Mouse (Mus musculus) right cerebral cortex, postnatal 25 days (tissue): ENCODE results near the gene Cemip.
"Not testable (repeated sequence)": the region's sequence is repeated elsewhere in the genome, so short reads cannot be mapped to it uniquely, and the experiment has no call there.

Source experiments
- DNase-seq: peaks from one replicate; pipeline ENCODE4 v3.0.0; 2022

Gene Cemip

DNA sequence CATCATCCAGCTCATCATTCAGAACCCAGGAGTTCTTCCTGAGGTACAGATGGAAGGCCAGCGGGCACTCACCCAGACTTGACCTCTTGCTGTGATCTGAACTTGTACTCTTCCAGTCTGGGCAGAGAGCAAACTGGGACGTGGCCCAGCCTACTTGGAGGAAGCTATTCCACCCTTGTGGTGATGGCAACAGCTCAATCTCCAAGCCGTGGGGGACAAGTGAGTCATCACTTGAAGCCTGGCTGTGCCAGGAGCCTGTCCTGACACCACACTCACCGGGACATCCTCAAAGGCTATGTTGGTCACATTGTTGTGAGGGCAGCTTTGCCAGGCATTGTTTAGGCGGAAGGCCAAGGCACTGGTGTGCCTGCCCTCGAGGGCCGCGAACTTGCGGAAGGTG is 133.8 kb downstream of the Cemip start:
- DNase-seq, result no peak

DNA sequence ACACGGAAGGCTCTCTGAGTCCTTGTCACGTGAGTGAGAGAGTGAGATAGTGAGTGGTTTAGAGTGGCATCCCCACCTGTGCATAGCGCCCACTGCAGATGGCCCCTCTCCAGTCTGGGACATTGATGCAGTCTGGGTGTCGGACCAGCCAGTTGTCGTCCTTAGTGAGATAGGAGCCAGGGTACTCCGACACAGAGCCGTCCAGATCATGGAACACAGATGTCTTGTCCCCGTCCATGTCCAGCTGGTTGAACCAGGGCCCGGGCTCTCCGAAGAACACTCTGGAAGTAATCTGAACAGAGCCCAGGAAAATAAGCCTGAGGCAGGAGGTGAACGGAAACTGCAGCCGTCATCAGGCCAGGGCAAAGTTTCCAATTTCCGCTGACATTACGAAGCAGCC is 135.0 kb downstream of the Cemip start:
- no peak for DNase-seq

DNA sequence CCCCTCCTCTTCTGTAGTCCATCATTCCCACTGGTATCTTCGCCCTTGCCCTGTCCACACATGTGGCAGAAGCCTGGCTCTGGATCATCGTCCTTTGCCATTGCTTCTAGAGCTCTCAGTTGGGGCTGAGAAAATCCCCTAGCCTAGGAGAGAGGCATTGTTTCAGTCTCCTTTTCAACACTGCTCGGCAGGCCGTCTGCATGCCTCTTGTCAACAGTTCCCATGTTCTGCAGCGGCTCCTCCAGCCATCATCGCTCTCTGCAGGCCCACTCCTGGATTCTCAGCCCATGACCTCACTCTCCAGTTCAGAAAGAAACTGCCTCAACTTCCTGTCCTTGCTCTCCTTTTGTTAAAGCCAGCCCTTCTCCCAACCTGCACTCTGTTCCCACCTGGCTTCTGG is 136.6 kb downstream of the Cemip start:
- DNase-seq, result no peak

DNA sequence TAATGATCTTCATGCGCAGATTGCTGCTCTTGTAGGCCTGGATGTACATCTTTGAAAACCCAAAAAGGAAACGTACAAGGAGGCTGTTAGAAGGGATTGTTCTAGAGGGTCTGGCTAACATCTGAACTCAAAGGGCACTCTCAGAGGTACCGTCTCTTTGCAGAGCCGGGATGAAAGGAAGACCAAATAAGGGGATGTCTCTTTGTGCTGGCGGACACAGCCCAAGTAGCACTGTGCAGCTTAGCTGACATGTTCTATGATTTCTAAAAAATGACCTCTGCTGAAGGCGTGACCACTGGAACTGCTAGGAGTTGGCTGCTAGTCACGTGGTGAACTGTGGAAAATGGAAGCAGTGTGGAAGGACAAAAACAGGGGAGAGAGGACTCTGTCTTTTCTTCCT is 137.6 kb downstream of the Cemip start:
- no peak for DNase-seq

DNA sequence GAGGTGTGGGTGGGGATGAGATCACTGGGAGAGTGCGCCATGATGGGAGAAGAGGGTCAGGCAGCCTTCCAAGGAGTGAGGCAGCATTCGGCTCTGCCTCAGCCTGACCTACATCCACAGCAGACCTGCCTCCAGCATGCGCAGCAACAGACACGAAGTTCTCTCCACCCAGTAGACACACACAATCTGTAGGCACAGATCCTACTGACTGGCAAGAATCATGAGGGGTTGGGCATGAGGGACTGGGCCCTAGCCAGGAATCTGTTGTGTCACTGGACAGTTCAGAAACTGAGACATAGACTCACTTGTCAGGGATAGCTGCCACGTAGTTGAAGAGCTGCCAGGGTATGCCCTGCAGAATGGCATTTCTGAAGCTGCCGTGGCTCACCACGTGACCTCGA is 144.6 kb downstream of the Cemip start:
- DNase-seq, result peak; percentile 45

DNA sequence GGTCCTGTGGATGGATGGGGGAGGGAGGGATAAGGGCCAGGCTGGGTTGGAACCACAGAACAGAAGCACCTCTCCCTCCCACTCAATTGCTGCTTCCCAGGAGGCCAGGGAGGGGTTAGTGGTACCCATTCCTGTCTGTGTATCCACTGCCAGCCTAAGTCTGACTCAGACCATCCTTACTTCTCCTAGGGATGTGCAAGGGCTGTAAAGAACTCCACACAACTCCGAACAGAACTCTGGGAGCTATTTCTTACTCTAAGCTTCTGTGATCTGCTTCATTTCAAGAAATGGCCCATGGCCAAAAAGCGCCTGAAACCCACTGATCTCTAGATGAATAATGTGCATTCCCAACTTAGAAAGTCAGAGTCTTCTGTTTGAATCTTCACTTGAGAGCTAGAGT is 146.2 kb downstream of the Cemip start:
- DNase-seq, result no peak

DNA sequence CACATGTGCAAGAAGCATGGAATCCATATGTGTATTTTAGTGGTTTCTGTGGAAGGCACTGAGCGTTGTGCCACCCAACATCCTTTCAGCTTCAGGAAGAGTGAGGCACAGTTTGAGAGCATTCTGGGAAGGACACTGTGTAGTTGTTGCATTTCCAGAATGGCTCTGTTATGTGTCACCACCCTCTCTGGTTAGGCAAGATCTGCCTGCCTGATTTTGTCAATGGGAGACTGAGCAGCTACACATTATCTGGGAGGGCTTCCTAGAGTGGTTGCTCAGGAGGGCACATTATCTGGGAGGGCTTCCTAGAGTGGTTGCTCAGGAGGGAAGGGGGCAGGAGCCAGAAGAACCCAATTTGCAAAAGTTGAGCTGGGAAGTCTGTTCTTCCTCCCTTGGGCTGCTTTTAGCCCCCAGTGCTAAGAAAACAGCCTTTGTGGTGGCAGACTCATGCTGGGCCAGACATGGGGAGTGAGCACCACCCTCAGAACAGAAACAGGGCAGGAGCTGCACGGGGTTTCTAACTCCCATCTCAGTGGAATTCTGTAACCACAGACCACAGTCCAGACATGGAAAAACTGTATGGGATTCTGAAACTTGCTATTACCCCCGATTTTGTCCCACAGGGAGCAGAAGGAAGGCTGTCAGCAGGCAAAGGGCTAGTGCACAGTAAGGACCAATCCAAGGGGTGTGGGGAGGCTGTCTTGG is 147.1 kb downstream of the Cemip start:
- DNase-seq, result no peak

DNA sequence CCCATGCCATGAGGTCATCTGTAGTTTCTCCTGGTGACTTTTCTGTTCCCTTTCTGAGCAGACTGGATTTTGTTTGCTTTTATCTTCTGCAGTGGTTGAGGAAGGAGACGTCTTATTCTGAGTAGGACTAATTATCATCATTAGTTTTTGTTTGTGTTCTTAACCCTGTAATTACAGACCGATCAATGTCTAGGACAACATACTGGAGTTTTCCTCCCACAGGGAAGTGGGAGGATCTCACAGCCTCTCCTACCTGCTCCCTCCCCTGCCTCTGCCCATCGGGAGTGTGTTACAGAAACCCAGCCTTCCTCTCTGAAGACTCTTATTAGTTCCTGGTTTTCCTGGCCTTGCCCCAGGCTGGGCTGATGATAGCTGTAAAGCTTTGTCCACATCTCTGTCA is 164.7 kb downstream of the Cemip start:
- no peak for DNase-seq

DNA sequence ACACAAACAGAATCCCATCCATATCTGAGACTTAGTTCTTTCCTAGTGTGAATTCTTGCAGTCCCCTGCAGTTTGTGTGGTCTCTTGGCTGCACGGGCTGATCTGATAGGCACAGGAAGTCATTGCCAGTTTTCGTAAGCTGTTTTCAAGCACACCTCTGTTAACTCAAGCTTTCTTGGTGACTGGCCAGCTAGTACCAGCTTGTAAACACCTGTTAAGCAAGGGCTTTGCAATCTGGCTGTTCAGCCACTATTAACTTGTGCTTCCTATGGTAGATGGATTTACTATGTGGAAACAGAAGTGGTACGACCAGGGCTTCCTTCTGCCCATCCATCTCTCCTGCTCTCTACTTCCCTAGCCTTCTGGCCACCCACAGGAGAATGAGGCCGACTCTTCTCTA is 166.1 kb downstream of the Cemip start:
- no peak for DNase-seq

DNA sequence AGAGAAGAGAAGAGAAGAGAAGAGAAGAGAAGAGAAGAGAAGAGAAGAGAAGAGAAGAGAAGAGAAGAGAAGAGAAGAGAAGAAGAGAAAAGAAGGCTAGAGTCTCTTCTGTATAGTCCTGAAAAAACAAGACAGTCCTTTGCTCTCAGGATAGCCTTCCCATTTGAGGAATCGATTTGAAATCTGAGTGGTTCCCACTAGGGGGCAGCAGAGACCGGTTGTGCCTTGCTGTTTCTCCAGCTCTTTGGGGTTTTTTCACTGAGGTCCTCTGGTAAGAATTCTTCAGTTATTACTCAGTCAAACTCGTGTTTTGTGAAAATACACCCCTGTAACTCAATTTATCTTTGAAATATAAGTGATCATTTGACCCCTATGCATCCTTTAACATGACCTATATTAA is 171.7 kb downstream of the Cemip start:
- peak; percentile 80 for DNase-seq

DNA sequence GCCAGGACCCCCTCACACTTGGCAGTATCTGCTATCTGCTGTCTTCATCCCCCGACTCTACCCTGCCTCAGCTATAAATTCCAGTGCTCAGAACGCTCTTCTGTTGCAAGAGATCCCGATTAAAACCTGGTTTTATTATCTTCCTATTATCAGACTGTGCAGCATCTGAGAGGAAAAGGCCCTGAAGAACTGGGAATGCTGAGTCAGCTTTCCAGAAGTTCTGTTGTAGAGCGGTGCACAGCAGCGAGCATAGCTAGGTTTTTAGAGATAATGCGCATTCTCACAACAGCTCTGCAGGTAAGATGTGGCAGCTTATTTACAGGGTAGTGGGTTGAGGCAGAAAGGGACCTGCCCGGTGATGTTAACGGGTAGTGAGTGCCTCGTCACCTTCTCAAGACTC is 172.3 kb downstream of the Cemip start:
- no peak for DNase-seq

DNA sequence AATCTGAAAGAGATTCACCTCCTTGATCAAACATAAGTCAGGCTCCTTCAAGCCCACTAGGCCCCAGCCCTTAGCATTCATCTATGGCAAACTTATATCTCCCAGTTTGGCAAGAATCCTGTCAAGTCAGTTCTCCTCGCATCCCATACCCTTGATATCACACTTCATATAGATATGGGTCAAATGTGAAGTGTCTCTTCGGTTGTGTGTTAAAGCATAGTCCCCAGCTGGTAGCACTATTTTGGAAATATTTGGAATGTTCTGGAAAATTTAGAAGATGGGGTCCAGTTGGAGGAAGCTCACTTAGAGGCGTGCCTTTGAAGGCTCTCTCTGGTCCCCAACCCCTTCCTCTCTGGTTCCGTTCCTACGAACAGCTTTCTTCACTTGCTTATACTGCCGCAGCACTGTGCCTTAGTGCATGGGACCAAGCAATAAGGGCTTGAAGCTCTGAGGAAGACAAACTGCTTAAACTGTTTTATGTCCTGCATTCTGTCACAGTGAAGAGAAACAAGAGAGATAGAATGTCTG is 172.8 kb downstream of the Cemip start:
- no peak for DNase-seq

DNA sequence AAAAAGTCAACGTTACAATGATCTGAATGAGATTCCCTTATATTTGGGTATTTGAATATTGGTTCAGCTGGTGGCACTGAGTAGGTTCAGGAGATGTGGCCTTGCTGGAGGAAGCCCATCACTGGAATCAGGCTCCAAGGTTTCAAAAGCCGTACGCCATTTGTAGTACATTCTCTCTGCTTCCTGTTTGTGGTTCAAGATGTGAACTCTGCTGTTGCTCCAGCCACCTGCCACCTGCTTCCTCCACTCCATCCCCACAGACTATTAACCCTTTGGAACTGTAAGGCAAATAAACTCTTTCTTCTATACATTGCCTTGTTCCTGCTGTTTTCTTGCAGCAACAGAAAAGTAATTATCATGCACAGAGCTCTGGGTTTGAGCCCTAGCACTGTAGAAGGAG is 174.4 kb downstream of the Cemip start:
- no peak for DNase-seq

DNA sequence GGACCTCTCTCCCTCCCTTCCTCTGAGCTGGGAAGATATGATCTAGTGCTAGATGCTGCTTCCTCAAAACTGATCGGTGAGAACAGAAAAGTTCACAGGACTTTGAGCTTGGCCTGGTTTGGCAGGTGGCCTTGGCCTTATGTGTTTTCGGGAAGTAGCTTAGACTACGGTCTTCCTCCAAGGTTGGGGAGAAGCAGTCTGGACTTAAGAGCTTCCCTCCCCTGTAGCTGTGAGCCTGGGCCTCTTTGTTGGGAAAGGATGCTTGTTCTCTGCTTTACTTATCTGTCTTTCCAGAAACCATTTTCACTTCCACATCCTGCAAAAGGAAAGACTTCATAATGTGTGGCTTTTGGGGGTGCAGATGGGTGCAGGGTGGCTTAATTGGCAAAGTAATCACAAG is 181.5 kb downstream of the Cemip start:
- DNase-seq, result no peak

DNA sequence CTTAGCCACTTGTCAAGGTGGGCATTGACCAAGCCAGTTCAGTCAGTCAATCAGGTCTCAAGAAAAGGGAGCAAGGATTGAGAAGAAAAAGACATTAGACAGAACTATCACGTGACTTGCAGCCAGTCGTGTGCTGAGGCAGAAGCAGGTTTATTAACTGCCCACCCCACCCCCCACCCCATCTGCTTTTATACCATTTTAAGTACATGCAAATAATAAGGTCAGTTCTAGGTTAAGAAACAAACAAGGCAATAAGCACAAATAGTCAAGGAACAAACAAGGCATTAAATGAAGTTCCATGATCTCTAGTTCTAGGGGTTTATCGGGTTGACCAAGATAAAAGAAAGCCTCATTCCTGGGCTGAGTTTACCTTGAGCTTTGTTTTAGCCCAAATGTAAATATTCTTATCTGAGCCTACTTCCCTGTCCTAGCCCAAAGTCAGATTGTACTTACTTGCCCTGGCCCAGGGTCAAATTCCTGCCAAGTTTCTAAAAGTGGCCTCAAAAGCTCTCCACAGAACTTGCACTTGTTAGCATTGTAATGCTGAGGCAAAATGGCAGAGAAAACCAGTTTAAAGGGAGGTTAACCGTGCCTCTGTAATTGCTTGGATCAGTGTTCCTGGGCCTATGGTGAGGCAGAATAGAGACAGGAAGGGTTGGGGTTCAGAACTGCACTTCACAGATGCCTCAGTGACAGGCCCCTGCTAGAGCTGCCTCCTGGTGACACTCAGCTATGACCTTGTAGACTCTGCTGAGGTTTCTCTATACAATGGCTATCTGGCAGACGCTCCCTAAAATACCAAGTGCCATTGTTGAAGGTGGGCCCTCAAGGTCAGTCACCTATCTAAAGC is 183.8 kb downstream of the Cemip start:
- no peak for DNase-seq

DNA sequence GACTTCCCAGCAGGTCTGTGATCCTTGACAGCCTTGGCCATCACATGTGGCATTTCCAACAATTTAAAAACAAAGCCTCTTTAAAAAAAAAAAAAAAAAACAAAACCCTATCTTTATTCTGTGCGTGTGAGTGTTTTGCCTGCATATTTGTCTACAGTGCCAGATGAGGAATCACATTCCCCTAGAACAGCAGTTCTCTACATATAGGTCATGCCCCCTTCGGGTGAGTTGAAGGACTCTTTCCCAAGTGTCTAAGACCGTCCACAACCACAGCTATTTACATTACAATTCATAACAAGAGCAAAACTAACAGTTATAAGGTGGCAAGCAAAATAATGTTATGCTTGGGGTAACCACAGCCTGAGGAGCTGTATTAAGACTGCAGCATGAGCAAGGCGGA is 184.9 kb downstream of the Cemip start:
- no peak for DNase-seq

DNA sequence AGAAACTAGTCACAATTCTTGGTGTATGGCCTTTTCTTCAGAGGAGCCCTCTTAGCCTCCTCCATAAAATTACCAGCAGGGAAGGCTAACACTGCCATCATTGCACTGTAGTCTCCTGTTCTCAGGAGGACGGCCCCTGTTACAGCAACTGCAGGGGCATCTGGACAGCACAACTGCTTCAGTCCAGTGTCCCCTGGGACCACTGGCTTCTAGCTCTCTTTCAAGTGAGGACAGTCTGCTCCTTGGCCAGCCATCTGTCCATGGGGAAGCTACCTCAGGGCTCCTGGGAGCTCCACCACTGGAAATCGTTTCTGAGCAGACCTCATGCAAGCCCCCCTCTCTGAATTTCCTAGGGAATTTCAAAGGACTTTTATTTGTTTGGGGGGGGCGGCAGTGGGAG is 185.8 kb downstream of the Cemip start:
- no peak for DNase-seq

DNA sequence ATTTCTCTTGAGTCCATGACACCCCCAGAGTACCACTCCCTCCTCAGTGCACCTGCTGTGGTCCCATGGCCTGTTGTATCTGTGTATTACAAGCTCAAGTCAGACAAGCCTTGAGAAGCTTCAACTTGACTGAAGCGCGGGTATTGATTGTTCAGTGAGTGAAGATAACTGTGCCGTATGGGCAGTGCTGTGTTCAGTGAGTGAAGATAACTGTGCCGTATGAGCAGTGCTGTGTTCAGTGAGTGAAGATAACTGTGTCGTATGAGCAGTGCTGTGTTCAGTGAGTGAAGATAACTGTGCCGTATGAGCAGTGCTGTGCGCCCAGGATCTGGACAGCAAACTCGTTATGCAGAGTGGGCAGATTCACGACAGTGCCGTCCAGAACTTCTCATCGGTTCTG is 188.0 kb downstream of the Cemip start:
- DNase-seq, result no peak

DNA sequence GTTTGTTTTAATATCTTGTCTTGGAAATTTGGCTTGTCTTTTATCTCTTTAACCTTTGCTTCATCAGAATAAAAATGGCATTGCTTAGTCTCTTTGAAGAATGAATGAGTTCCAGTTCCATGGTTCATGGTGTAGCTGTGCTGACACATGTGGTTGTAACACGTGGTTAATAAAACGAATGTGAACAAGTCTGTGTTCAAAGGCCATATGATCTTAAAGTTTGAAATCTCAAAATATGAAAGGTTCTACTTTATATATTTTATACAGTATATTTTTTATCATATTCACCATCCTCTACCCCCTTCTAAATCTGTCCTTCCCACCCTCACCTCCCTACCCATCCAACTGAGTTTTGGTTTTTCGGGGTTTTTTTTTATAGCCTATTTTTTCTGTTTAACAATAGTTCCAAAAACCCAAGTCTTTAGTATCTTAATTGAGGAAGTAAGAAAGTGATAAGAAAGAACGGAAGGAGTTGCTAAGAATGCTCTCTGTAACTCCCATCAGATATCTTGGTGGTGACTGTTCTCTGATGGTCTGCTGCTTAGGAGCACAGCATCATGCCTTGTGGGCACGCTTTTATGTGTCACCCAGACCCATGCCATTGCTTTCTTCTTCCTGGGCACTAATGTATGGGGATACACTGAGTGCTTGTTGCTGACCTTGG is 190.1 kb downstream of the Cemip start:
- no peak for DNase-seq

DNA sequence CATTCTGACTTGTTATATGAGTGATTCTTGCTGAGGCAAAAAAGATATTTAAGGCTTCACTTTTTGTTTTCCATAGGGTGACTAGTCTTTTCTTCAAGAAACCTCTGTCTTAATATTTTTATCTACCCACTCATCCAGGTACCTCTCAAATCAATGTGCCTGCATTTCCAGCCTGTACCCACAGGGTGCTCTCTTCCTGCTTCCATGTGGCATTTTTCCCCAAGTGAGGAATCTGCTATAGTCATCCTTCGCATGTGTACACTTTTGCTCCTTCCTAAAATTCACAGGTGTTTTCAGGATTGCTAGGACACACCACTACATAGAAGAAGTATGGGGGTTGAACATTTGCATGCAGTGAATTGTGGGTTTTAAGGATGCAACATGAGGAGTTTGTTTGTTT is 192.0 kb downstream of the Cemip start:
- no peak for DNase-seq

DNA sequence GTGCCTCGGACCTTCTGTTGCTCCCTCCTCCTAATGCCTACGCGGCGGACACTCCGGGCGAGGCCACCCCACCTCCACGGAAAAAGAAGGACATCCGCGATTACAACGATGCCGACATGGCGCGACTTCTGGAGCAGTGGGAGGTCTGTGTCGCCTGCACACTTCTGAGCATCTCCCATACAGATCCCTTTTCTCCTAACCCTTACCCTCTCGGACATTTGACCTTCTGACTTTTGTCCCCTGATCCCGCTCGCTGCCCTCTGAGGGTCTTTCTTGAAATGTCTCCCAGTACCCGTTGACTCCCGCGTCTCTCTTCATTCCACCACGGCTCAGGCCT is 194.0 kb downstream of the Cemip start:
- no peak for DNase-seq

DNA sequence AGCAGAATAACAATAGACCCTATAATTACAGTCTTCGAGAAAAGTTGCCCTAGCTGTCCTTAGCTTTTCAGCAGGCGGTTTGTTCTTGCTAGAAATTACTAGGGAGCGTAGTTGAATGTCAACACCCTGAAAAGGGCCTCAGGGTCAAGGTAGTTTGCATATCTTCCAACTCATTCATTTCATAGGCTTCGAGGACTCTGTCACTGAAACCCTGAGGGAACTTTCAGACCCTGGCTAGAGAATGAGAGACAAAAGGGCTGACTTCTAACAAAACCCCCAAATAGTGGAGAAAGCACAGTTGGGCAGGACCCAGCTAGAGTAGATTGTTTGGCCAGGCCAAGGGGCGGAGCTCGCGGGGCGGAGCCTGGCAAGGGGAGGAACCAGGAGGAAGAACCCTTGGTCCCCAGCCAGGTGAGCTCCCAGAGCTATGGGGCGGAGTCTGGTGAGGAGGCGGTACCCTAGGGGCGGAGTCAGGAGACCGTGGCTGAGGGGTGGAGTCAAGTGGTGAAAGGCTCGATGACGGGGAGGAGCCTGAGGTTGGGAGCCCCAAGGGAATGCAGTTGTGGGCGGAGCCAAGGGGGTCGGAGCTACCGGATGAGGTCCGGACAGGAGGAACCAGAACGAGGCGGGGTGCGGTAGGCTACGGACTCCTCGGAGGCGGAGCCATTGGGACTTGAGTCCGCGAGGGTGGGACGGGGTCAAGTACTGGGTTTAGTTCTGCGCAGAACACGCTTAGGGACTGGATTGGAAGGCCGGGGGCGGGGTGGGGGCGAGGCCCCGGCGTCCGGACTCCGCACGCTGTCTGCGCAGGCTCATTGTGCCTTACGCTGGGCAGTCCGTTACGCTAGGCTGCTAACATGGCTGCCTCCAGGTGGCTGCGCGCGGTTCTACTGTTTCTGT is 194.6 kb downstream of the Cemip start:
- peak; percentile 95 for DNase-seq

DNA sequence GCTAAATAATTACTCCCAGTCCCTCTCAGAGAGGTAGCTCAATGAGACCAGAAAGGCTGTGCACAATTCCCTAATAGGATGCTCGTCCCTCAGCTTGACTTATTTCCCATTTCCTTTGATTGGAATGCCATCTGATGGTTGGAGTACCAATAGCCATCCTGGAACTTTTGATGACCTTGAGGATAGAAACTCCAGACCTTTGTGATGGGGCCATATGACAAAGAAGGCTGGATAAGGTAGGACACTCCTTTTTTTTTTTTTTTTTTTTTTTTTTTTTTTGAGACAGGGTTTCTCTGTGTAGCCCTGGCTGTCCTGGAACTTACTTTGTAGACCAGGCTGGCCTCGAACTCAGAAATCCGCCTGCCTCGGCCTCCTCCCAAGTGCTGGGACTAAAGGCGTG is 196.4 kb downstream of the Cemip start:
- not testable (repeated sequence) for DNase-seq
